Mouse (Mus musculus) CH12.LX (cell line): ENCODE data around the gene Iqcn. TPM values are rescaled to one million over a fixed set of nuclear protein-coding genes. Genes with fewer than 3 reads are reported as not detected.
A peak's percentile ranks its signal among the peaks of the same experiment; 100 is the strongest.

Experiments used
- DNase-seq: peaks from one replicate; pipeline ENCODE4 v3.0.0-alpha.2; 2013; ENCODE audit errors: extremely low read depth
- H3K27ac ChIP-seq: 2 replicates; pipeline ENCODE4 v1.5.1; 2012; ENCODE audit warnings: low read depth, mild to moderate bottlenecking, control low read depth, moderate library complexity; ENCODE audit not compliant: insufficient read depth
- H3K27me3 ChIP-seq: replicated peaks from 2 replicates; pipeline ENCODE3; 2012; ENCODE audit warnings: inconsistent platforms
- H3K36me3 ChIP-seq, 2 experiments: replicated peaks in 1 of 2; 2 replicates each; pipeline versions ENCODE3 to v1.6.1; 2012; ENCODE audit warnings: inconsistent platforms in 1 of 2, low read length in 1 of 2, mild to moderate bottlenecking in 1 of 2, mixed read lengths in 1 of 2, moderate library complexity in 1 of 2; ENCODE audit not compliant: control insufficient read depth in 1 of 2, insufficient read depth in 1 of 2
- H3K4me1 ChIP-seq, 2 experiments: 2 replicates each; pipeline ENCODE4 v1.6.1; 2012; ENCODE audit warnings: inconsistent platforms in 1 of 2, moderate library complexity in 1 of 2; ENCODE audit not compliant: insufficient read depth in 2 of 2, control insufficient read depth in 1 of 2
- H3K4me2 ChIP-seq: 2 replicates; pipeline ENCODE4 v1.6.1; 2012; ENCODE audit warnings: low read depth, mild to moderate bottlenecking, control low read depth; ENCODE audit not compliant: poor library complexity, insufficient read depth, severe bottlenecking
- H3K4me3 ChIP-seq, 3 experiments: fragments of 150-350 bp in 1 of 3; sonication (generic) in 1 of 3; replicated peaks in 1 of 3; 2 replicates each; pipeline versions ENCODE3 to v1.5.1; 2011 to 2012; ENCODE audit warnings: low read depth in 2 of 3, low read length in 2 of 3, mild to moderate bottlenecking in 2 of 3, moderate library complexity in 2 of 3, control low read depth in 1 of 3, improper control_type of control experiment in 1 of 3, inconsistent platforms in 1 of 3, mixed read lengths in 1 of 3; ENCODE audit not compliant: poor library complexity in 1 of 3
- H3K79me2 ChIP-seq: replicated peaks from 2 replicates; pipeline ENCODE4 v1.6.1; 2012; ENCODE audit warnings: mild to moderate bottlenecking, moderate library complexity; ENCODE audit not compliant: control insufficient read depth, poor library complexity, insufficient read depth, severe bottlenecking; ENCODE audit errors: extremely low read depth
- H3K9ac ChIP-seq: 2 replicates; pipeline ENCODE4 v1.6.1; 2012; ENCODE audit warnings: low read depth, mild to moderate bottlenecking, control low read depth, moderate library complexity; ENCODE audit not compliant: insufficient read depth
- H3K9me3 ChIP-seq: replicated peaks from 2 replicates; pipeline ENCODE3; 2012; ENCODE audit warnings: low read length, inconsistent platforms, mixed read lengths
- CTCF ChIP-seq, 2 experiments: IDR thresholded peaks in 1 of 2; conservative IDR thresholded peaks in 1 of 2; 2 replicates each; pipeline ENCODE4 v1.5.1; 2011 to 2012; ENCODE audit warnings: low read depth in 2 of 2, low read length in 2 of 2, improper control_type of control experiment in 1 of 2, inconsistent platforms in 1 of 2, mild to moderate bottlenecking in 1 of 2, moderate library complexity in 1 of 2
- E2F4 ChIP-seq: IDR thresholded peaks from 2 replicates; pipeline ENCODE4 v1.6.1; 2011; ENCODE audit warnings: low read depth, low read length, improper control_type of control experiment; ENCODE audit not compliant: insufficient replicate concordance
- ELF1 ChIP-seq: IDR thresholded peaks from 2 replicates; pipeline ENCODE4 v1.6.1; 2014; ENCODE audit warnings: low read depth, mild to moderate bottlenecking, inconsistent platforms, low read length, improper control_type of control experiment
- EP300 ChIP-seq: IDR thresholded peaks from 2 replicates; pipeline ENCODE4 v1.6.1; 2011; ENCODE audit warnings: low read length, improper control_type of control experiment
- GABPA ChIP-seq: IDR thresholded peaks from 2 replicates; pipeline ENCODE4 v1.6.1; 2012; ENCODE audit warnings: low read depth, low read length, improper control_type of control experiment, inconsistent platforms; ENCODE audit not compliant: insufficient replicate concordance
- HCFC1 ChIP-seq: IDR thresholded peaks from 2 replicates; pipeline ENCODE4 v1.6.1; 2012; ENCODE audit warnings: low read depth, mild to moderate bottlenecking, inconsistent platforms, low read length, improper control_type of control experiment
- JUN ChIP-seq: IDR thresholded peaks from 2 replicates; pipeline ENCODE4 v1.6.1; 2011; ENCODE audit warnings: low read depth, mild to moderate bottlenecking, low read length, improper control_type of control experiment, moderate library complexity; ENCODE audit not compliant: insufficient read depth
- KAT2A ChIP-seq: IDR thresholded peaks from 2 replicates; pipeline ENCODE4 v1.6.1; 2012; ENCODE audit warnings: low read length, improper control_type of control experiment, inconsistent platforms; ENCODE audit not compliant: insufficient replicate concordance
- MAFK ChIP-seq: IDR thresholded peaks from 2 replicates; pipeline ENCODE4 v1.6.1; 2011; ENCODE audit warnings: low read length, improper control_type of control experiment; ENCODE audit not compliant: insufficient replicate concordance
- MEF2A ChIP-seq: IDR thresholded peaks from 2 replicates; pipeline ENCODE4 v1.6.1; 2014; ENCODE audit warnings: low read depth, mild to moderate bottlenecking, inconsistent platforms, low read length, improper control_type of control experiment, borderline replicate concordance
- MXI1 ChIP-seq: IDR thresholded peaks from 2 replicates; pipeline ENCODE4 v1.6.1; 2011; ENCODE audit warnings: mild to moderate bottlenecking, low read depth, low read length, improper control_type of control experiment
- MYC ChIP-seq: IDR thresholded peaks from 2 replicates; pipeline ENCODE4 v1.6.1; 2011; ENCODE audit warnings: low read depth, mild to moderate bottlenecking, improper control_type of control experiment, low read length
- NELFE ChIP-seq: IDR thresholded peaks from 2 replicates; pipeline ENCODE4 v1.6.1; 2011; ENCODE audit warnings: low read depth, low read length, improper control_type of control experiment
- NRF1 ChIP-seq: IDR thresholded peaks from 2 replicates; pipeline ENCODE4 v1.6.1; 2014; ENCODE audit warnings: low read depth, mild to moderate bottlenecking, inconsistent platforms, low read length, improper control_type of control experiment, moderate library complexity
- PAX5 ChIP-seq: IDR thresholded peaks from 2 replicates; pipeline ENCODE4 v1.6.1; 2012; ENCODE audit warnings: low read length, inconsistent platforms, mixed read lengths
- POLR2A ChIP-seq: IDR thresholded peaks from 2 replicates; pipeline ENCODE4 v1.6.1; 2011; ENCODE audit warnings: low read depth, mild to moderate bottlenecking, improper control_type of control experiment, low read length
- POLR2AphosphoS2 ChIP-seq: IDR thresholded peaks from 2 replicates; pipeline ENCODE4 v1.6.1; 2011; ENCODE audit warnings: low read depth, low read length, improper control_type of control experiment
- TCF12 ChIP-seq: IDR thresholded peaks from 2 replicates; pipeline ENCODE4 v1.6.1; 2014; ENCODE audit warnings: low read depth, mild to moderate bottlenecking, inconsistent platforms, low read length, improper control_type of control experiment
- USF1 ChIP-seq: IDR thresholded peaks from 2 replicates; pipeline ENCODE4 v1.6.1; 2014; ENCODE audit warnings: low read depth, mild to moderate bottlenecking, inconsistent platforms, low read length, improper control_type of control experiment
- ZC3H11A ChIP-seq: IDR thresholded peaks from 2 replicates; pipeline ENCODE4 v1.6.1; 2012; ENCODE audit warnings: low read depth, mild to moderate bottlenecking, inconsistent platforms, low read length, improper control_type of control experiment
- ZMIZ1 ChIP-seq: IDR thresholded peaks from 2 replicates; pipeline ENCODE4 v1.6.1; 2012; ENCODE audit warnings: low read depth, mild to moderate bottlenecking, inconsistent platforms, low read length, improper control_type of control experiment
- dilution Hi-C: fragments of 300-500 bp; cut with MboI; formaldehyde crosslinking; loops from 2 replicates; pipeline ENCODE4 v1.14.3; 2020; ENCODE audit warnings: low sequenced_read_pairs; ENCODE audit not compliant: extremely low pct_unique_long_range_greater_than_20kb, extremely low pct_ligation_motif_present
- in situ Hi-C: fragments of 300-500 bp; cut with MboI; formaldehyde crosslinking; loops from 3 replicates; pipeline ENCODE4 v1.14.3; 2019; ENCODE audit warnings: low sequenced_read_pairs, low pct_ligation_motif_present, low pct_unique_long_range_greater_than_20kb, mixed read lengths
- polyA plus RNA-seq: library from polyadenylated mRNA; unstranded; fragments of >175 nt; gene quantifications from 2 replicates; pipeline ENCODE4 v1.2.1, GENCODE M21; 2012; ENCODE audit warnings: low read depth; ENCODE audit not compliant: insufficient read length
- total RNA-seq, 2 experiments: library from RNA; depleted of rRNA; stranded (reverse); fragments of 300-350 nt in 1 of 2; fragments of >200 nt in 1 of 2; gene quantifications; 2 replicates each; pipeline ENCODE4 v1.2.3; 2012 to 2014

Iqcn gene
- total and polyA plus RNA-seq, 3 experiments = 0.07 TPM; not detected in 2

GRCm38 (mm10) chr8:70682692-70683091 is 20.6 kb upstream of the Iqcn start:
- in situ Hi-C loops (no loop called here), dilution Hi-C loops (no loop called here)
- no peak overlapping the region for H3K4me2 ChIP-seq
- no peak overlapping the region for H3K27ac ChIP-seq
- H3K9ac ChIP-seq = no peak overlapping the region
- H3K4me3 ChIP-seq = no peak overlapping the region
- peaks cover 29 to 33% of the 10 kb centered on the region in 2 experiments for H3K36me3 ChIP-seq
- H3K4me1 ChIP-seq = peaks cover 7 to 60% of the 10 kb centered on the region in 2 experiments
- no peaks in the 10 kb centered on the region for H3K9me3 ChIP-seq
- H3K27me3 ChIP-seq = no peaks in the 10 kb centered on the region
- TF ChIP-seq MAFK (no peak), TCF12 (peak; percentile 34; the same call in 1 of the 2 replicates)
- DNase-seq = peak; percentile 39
- no peaks in the 10 kb centered on the region for H3K79me2 ChIP-seq

GRCm38 (mm10) chr8:70684291-70684690 is 19.0 kb upstream of the Iqcn start:
- H3K4me1 ChIP-seq = peaks cover 4 to 44% of the 10 kb centered on the region in 2 experiments; a peak in 3 of 4 replicates
- H3K4me3 ChIP-seq = no peak overlapping the region
- no peaks in the 10 kb centered on the region for H3K27me3 ChIP-seq
- H3K4me2 ChIP-seq = no peak overlapping the region
- H3K79me2 ChIP-seq = no peaks in the 10 kb centered on the region
- no peak overlapping the region for H3K9ac ChIP-seq
- dilution Hi-C loops (no loop called here), in situ Hi-C loops (no loop called here)
- H3K36me3 ChIP-seq = peaks cover 13 to 17% of the 10 kb centered on the region in 2 experiments
- no peak overlapping the region for H3K27ac ChIP-seq
- DNase-seq = no peak
- no peaks in the 10 kb centered on the region for H3K9me3 ChIP-seq
- TF ChIP-seq JUN = no peak
- TF ChIP-seq POLR2A = no peak
- no peak for TF ChIP-seq PAX5
- TF ChIP-seq ELF1 = no peak
- TF ChIP-seq NRF1 = no peak
- no peak for TF ChIP-seq E2F4
- no peak for TF ChIP-seq CTCF (conservative IDR thresholded peaks at IDR 0.05 in 1 of 2, IDR thresholded peaks at IDR 0.05 in 1 of 2; ENCODE audit: low read depth in 2 of 2, low read length in 2 of 2)
- TF ChIP-seq GABPA = no peak
- TF ChIP-seq EP300 = no peak
- no peak for TF ChIP-seq ZC3H11A
- no peak for TF ChIP-seq POLR2AphosphoS2
- TF ChIP-seq MXI1 = no peak
- no peak for TF ChIP-seq ZMIZ1
- TF ChIP-seq KAT2A = no peak
- TF ChIP-seq MYC = no peak
- TF ChIP-seq MEF2A = no peak
- no peak for TF ChIP-seq NELFE
- no peak for TF ChIP-seq HCFC1
- no peak for TF ChIP-seq USF1
